Mouse (Mus musculus) liver, adult 2 months (tissue): Measurements from ENCODE around the gene Adgrd1.

Experiments used
- CTCF ChIP-seq: fragments of 200-500 bp; IDR thresholded peaks from 2 replicates; pipeline ENCODE4 v1.5.1; 2011; ENCODE audit warnings: low read depth, low read length, control low read depth
- POLR2A ChIP-seq: fragments of 200-500 bp; IDR thresholded peaks from 2 replicates; pipeline ENCODE4 v1.6.1; 2011; ENCODE audit warnings: low read length, control low read depth; ENCODE audit not compliant: insufficient read depth; ENCODE audit errors: extremely low read depth

- TF ChIP-seq CTCF (no peak), POLR2A (no peak)
These were observed 50.5 kb downstream of the Adgrd1 start for GRCm38 (mm10) chr5:129146892-129147509.
